Mouse (Mus musculus): ENCODE data around the gene P2ry12.

P2ry12 gene

DNA sequence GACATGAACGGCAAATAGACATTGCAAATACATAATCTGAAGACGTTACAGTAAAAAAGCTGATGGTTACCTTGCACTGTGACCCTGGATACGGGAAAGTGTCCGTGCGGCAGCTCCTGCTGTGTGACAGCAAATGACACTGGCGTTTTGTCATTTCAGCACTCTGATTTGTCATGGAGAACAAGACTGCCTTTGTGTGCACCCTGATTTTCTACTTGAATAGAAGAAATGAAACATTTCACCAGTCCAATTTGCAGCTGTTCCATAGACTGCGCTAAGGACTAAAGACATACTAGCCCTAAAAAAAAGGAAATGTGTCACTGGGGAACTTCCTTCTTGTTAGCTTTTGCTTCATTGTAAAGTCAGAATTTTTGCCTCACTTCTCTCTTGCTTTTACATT is at the start of gene P2ry12:
P2ry12 (minus strand) TSS at position 168 of the 400 bp plus-strand sequence.
- peak; percentile 47 for DNase-seq (ENCODE audit: low spot score)

DNA sequence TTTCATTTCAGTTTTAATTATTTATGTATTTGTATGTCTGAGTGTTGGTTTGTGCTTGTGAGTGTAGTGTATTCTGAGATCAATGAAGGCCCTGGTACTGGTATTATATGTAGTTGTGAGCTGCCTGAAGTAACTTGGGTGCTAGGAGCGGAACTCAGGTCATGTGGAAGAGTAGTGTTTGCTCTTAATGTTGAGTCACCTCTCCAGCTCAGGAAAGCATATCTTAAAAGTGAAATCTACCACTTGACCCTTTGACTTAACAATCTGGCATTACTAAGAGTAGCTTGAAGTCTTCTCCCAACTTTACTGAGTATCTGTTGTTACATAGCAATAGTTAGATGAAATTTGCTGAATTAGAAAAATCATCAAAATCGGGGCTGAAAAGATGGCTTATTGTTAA is 42.8 kb upstream of the P2ry12 start:
- DNase-seq (ENCODE audit: low spot score): no peak

DNA sequence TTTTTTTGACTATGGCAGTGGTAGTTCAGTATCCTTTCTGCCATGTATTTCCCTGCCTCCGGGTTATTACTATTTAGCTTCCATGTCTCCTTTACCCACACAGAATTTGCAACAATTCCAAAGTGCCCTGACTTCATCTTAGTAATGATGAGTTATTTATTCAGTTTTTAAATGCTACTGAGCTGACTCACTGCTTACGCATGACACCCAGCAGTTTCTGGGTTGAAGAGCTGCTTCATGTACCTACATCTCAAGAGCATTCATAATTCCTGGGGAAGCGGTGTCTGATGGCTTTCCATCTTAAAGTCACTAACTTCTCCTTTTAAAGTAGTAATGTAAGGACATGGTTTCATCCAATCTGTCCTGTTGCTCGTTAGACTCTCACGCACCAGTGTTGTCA is 42.3 kb upstream of the P2ry12 start:
- no peak for DNase-seq (ENCODE audit: low spot score)

DNA sequence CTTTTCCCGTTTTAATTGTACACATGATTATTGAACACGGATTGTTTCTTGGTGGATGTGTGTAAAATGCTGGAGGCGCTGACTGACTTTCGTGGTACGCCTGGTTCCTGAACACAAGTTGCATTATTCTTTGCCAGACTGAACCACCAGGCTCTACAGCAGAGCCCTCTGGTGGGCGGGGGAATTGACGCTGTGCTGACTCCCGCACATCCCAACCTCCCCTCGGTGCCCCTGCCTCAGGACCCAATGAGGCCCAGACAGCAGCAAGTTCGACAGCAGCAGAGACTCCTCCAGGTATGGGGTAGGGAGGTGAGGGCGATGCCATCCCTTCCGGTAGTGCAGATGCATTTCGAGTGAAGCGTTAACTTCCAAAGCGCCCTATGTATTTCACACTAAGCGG is 35.0 kb upstream of the P2ry12 start:
- no peak for DNase-seq (ENCODE audit: low spot score)

DNA sequence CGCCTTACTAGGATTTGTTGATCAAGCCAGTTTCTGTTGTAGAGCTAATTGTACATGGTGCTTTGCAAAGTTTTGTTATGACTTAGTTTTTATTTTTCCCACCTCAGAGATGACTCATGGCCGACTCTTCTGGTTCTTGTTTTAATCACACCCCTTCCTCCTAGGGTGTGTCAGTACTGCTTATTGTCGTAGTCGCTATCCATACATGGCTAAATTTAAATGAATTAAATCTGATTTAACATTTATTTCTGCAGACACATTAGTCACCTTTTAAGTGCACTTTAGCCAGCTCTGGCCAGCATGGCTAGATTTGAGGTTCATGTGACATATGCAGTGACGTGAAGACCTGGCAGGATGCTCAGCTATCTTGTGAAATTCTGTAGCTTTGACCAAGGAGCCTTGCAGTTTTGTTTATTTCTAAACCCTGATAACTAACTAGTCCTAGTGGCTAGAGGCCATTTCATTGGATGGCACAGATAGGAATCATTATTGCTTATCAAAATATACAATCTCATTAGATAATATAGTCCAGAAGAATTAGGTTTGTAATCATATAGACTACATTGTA is 34.0 kb upstream of the P2ry12 start:
- DNase-seq (ENCODE audit: low spot score): no peak

DNA sequence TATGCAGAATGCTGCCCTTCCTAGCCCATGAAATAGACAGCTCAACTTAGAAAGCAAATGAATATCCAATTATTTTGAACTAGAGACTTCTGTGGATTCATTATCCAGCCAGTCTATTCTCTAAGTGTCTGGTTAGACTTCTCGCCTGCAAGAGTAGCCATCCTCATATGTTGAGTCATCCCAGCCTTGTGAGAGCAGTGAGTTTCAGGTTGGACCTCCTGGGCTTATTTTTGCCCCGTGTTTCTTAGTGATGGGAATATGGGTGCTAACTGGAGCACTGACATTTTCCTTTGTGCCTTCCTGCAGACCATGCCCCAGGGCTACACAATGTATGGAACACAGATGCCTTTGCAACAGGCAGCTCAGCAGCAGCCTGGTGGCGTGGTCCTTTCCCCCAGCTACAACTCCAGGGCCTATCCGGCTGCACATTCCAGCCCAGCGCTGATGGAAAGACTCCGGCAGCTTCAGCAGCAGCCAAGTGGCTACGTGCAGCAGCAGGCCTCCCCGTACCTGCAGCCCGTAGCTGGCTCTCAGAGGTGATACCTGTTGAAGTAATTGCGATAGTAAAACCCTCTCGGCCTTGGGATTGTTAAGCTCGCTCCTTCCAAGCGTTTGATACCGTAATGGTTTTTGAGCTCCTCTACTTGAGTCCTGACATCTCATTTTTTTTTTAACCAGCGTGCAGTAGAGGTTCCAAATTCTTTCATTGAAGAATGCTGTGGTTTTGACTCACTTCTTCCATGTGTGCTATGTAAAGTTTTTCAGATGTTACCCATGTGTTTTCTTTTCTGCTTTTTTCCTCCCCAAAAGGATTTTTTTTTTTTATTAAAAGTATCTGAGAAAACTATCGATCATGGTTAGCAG is 33.3 kb upstream of the P2ry12 start:
- no peak for DNase-seq (ENCODE audit: low spot score)

DNA sequence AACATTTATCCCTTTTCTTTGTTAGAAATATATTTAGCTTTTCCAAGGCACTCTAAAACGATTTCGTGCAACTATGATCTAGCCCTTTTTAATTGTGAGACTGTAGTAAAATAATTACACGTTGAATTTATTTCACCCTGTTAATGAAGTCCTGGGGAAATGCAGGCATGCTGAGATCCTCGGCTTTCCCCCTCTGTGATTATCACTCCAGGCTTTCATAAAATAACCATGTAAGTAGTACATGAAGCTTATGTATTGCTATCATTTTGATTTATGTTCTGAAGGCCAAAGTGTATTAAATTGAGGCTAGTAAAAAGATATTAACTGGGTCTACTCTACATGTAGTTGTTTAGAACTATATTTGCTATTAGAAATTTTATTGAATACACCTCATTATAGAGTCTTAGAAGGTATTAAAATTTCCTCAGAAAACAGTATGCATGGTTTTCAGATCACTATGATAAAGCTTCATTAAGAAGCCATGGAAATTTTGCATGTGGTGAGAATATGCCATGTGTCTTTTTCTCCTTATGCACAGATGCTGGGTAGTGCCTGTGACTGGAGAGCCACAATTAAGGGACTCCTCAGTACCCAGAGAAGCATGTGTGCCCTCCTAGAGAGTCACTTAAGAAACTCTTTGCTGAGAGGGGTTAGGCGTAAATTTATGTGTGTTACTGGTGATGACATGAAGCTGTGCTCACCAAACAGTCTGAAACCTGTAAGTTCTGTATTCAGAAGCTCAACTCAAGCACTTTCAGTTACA is 30.9 kb upstream of the P2ry12 start:
- no peak for DNase-seq (ENCODE audit: low spot score)

DNA sequence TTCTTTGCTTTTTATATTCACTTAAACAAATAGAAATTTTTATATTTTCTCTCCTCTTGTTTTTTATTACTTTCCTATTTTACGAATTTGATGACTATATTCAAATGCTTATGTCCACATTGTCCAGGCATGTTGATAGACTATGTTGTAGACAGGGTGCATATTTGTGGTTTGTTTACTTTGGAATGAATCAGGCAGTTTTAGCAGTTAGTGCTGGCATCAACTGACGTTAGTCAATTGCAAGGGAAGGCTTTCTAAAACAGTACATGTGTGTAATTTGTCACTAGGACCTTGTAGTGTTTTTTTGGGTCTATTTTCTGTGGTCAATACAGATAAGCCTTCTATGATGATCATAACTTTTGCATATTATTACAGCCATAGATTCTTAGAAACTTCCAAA is 27.9 kb upstream of the P2ry12 start:
- no peak for DNase-seq (ENCODE audit: low spot score)

DNA sequence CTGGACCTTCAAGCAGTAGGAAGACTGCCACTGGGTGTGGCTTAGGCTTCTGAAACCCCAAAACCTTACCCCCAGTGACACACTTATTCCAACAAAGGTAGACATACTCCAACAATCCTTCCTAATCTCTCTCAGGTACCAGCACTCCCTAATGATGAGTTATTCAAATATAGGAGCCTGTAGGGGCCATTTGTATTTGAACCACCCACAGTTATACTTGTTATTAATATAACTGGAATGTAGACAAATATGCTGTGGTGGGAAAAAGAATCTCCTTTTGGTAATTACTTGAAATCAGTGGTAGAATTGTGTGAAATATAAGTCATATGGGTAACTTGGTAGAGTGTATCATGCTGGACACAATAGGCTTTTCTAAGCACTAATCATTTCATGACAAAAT is 15.9 kb upstream of the P2ry12 start:
- DNase-seq (ENCODE audit: low spot score): no peak

DNA sequence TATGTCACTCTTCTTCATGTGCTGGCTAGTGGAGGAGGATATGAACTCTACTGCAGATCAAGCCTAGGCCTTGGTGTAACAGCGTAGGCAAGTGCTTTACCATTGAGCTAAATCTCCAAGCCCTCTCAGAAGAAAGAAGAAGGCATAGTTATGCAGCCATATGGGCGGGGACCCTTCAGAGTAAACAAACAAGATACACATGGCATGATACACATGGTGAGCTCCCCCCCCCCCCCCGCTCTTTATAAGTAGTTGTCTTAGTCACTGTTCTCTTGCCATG is 15.5 kb upstream of the P2ry12 start:
- DNase-seq (ENCODE audit: low spot score): no peak

DNA sequence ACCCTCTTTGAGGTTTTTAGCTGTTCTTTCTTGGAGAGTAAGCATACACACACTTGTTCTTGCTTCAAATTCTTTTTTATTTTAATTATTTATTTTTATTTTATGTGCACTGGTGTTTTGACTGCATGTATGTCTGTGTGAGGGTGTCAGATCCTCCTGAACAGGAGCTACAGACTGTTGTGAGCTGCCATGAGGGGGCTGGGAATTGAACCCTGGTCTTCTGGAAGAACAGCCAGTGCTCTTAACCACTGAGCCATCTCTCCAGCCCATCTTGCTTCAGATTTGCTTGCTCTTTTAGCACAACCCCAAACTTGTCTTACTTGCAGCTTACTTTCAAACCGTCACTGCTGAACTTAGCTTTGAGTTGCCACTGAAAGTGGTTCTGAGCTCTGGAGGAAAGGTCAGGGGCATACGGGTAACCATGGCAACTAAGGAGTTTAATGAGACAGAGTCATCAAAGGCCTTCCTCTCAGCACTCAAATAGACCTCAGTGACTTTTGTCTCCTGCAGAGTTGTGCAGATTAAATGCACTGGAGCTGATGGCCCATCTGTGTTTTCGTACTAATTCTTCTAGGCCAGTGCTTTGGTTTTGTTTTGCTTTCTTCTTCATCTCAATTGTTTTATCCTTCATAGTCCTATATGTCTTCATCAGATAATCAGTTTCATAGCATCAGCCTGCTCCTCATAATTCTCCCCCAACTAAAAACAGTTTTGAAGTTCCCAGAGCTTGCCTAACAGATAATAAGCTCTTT is 15.0 kb upstream of the P2ry12 start:
- peak; percentile 88 for DNase-seq (ENCODE audit: low spot score)

DNA sequence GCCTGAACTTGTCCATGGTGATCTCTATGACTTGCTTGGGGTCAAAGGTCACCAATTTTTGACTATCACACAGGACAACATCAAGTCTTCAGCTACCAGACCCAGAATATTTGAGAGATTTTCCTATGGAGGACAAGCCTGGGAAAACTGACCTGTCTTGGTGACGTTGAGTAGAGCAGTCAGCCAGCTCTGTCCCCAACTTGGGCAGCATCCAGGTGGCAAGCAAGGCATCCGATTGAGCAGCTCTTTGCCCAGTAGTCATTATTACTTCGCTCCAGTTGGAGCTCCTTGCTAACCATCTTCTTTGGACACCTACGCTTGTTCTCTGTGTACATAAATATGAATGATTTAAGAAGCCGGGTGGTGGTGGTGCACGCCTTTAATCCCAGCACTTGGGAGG is 8.1 kb upstream of the P2ry12 start:
- DNase-seq (ENCODE audit: low spot score): no peak

DNA sequence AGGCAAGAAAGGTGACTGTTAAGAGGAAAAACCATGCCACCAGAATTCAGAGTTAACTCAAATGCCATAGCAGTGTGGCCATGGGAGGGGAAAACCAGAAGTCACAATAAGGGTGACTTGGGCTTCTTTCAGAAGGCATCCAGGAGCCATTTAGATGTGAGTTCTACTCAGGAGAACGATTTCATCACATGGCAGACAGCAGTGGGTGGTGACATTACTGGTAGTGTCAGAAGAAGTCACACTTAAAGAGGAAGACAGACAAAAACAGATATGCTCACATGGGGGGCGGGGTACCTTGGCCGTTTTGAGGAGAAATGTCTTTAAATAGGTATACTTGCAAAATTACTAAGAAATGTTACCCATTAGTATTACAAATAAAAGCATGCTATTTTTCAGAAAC is 1.3 kb upstream of the P2ry12 start:
- DNase-seq (ENCODE audit: low spot score): no peak

DNA sequence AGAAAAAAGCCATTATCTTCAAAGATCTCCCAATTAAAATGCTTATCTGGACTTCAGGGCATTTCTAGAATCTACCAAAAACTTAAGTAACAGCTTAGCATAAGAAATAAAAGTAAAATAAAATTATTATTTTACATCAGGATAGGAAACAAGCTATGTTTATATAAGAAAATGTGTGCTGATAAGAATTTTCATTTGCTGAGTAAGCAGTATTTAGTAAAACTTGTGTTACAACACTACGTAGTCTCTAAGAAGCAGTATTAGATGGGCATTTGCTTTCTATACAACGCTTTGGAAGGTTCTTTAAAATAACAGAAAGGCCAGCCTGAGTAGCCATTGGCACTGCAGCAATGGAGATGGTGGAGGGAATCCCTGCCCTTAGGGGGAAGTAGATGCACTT is 746 bp upstream of the P2ry12 start:
- DNase-seq (ENCODE audit: low spot score): no peak

DNA sequence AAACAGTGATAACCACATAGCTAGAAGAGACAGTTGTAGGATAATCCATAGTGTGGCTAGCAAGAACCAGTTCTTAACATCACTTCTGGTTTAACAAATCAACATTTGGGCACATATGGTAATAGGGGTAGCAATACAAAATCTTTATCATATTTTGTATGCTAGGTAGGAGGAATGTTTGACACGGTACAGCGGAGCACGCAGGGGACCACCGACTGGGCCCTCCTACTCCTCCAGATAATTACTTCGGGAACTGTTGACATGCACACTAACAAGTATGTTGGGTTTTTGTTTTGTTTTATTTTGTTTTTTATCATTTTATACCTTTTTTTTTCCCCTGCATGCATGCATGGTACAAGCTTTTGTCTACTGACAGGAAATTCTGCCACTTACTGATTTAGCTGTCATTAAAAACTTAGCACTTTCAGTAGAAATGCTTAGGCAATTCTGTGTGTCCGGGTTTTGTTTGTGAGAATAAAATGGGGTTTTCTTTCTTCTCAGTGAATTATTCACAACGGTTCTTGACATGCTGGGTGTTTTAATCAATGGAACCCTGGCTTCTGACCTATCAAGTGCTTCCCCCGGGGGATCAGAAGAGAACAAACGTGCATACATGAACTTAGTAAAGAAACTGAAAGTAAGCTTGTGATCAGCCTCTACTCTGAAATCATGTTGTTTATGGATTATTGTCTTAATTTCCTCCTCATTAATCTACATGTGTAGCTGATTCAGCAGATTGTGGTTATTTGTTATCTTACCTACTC is 780 bp downstream of the P2ry12 start:
- no peak for DNase-seq (ENCODE audit: low spot score)

DNA sequence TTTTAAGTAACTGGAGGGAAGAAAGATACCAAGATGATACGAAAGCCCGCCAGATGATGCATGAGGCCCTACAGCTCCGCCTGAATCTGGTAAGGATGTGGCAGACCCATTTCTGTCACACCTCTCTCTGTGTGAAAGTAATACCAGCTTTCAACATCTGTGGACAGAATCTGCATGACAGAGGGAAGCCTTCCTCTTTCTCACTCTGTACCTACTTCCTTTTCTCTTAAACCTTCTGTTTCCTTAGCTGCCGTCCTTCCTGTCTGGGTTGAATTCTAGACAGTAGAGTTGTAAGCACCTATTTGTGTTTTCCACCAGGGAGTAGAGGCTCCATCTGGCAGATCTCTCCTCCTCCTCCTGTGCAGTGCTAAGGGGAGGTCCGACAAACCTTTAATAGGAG is 1.9 kb downstream of the P2ry12 start:
- DNase-seq (ENCODE audit: low spot score): no peak

DNA sequence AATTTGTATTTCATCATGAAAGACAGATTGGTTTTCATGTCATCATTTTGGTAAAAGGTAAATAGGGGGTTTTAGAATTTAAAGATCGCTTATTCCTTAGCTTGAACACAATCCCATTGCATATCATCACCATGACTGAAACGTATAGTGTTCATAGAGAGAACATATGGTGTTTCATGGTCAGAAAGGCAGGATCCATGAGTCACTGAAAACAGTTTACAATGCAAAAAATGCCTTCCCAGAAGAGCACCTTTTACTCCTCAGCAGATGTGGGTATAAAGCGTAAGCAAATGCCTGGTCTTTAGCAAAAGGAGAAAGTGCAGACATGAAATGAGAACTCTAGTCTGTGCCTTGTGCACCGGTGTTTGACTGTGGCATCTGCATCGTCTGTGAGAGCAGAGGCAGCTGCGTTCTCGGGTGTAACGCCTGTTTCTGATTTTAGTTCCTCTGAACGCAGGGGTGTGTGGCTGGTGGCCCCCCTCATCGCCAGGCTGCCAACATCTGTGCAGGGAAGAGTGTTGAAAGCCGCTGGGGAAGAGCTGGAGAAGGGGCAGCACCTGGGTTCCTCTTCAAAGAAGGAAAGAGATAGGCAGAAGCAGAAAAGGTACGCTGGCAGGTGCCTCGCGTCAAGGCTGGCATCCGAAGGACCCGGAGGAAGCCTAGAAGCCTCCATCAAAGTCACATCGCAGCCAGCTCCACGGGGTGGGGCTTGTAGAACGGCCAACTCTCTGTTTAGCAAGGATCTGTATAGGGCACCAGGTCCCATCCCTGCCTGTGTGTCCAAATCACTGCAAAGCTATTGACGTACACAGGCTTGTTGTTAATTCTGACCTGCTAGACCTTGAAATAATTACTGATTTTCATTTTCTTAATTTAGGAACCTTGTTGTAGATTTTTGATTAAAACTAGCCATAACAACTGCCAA is 4.7 kb downstream of the P2ry12 start:
- no peak for DNase-seq (ENCODE audit: low spot score)

DNA sequence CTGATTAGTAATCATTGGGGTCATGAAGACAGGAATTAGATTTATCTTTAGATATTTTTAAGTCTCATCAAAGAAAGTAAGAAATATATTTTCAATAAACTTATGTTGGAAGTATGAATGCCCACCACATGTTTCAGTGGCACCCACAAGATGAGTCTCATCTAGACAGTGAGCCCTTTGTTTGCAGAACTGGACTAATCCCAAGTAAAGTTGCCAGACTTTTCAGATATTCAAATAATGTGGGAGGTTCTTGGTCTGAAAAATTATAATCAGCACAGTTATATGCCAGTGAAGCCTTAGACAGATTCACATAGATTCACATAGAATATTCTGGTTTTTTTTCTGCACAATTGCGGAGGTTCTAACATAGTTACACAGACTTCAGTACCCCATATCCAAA is 12.2 kb downstream of the P2ry12 start:
- DNase-seq (ENCODE audit: low spot score): no peak

DNA sequence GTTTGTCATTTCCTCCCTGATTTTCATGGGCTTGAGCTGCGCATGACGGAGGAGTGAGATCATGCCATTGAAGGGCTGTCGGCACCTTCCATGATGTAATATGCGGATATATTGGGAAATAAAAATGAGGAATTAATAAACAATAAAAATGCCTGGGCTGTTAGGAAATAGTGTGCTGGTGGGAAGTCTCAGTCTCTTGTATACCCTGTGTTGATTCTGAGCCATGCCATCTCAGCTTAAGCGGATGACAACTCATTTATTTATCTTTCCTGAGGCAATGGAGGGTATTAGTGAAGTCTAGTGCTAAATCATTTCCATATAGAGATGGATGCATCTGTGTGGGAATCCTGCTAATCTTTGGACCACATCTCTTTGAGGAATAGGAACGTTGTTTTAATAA is 14.6 kb downstream of the P2ry12 start:
- no peak for DNase-seq (ENCODE audit: low spot score)

DNA sequence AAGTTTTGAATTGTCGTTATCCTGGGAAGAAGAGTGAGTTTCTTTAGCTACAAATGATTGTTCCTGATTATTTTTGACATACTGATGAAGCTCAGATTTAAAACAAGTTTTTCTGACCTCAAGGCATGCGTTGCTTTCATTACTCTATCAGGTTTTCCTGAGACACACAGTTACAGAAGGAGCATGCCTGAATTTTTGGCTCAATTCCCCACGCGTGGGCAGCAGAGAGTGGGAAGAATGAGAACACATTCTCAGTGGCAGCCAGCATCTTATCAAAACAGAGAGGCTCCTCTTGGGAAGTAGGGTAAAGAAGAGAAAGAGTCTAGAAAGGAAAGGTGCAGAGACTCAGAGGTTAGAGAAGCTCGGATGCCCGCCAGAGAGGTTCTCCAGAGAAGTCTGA is 19.3 kb downstream of the P2ry12 start:
- no peak for DNase-seq (ENCODE audit: low spot score)

DNA sequence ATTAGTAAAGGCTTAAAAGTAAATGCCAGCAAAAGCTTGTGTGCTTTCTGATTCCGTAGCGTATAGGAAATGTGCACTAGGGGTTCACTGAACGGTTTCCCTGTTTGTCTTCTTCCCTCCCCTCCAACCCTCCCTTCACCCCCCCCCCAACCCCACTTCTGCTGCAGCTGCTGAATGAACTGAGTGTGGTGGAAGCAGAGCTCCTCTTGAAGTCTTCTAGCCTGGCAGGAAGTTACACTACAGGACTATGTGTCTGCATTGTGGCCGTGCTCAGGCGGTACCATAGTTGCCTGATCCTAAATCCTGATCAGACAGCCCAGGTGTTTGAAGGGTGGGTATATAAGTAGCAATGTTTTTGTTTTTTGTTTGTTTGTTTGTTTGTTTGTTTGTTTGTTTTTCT is 27.8 kb downstream of the P2ry12 start:
- DNase-seq (ENCODE audit: low spot score): no peak
